Mouse (Mus musculus) layer of hippocampus, adult 9-10 months (tissue): ENCODE data around the gene Mki67.

Experiments used
- DNase-seq: peaks from one replicate; pipeline ENCODE4 v3.0.0; 2022; ENCODE audit warnings: low spot score

The Mki67 gene

DNA sequence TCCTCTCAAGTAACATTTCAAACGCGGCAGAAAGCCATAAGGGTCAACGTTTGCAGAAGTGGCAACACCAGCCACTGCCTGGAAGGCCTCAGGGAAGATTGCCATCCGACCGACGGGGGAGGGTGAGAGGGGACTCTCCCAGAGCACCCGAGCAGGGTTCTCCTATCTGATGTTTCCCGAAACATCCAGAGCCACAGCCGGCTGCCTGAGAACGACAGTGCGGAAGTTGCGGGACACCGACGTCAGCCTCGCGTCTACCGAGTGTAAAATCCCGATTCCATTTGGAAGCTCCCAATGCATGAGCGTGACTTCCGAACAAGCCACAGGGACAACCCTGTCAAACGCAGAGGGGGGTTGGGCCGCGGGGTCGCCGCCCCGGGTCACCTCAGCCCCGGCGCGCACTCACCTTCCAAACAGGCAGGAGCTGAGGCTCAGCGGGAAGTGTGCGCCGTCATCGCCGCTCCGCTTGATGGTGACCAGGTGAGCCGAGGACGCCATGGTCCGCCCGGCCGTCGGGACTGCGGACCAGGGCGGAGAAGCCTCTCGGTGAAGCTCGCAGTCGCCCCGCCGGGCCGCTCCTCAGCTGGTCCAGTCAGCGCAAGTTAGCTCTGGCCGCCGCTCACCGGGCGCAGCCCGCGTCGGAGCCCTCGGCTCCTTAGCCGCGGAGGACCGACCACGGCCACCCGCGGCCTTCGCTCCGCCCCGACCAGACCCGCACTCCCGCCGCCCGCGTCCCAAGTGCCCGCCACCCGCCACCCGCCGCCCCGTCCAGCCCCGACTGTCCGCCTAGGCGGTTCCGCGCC is at the start of gene Mki67:
Gene Mki67, minus strand, starts transcription at position 720 of the 803 bp plus-strand sequence.
- DNase-seq, result no peak

DNA sequence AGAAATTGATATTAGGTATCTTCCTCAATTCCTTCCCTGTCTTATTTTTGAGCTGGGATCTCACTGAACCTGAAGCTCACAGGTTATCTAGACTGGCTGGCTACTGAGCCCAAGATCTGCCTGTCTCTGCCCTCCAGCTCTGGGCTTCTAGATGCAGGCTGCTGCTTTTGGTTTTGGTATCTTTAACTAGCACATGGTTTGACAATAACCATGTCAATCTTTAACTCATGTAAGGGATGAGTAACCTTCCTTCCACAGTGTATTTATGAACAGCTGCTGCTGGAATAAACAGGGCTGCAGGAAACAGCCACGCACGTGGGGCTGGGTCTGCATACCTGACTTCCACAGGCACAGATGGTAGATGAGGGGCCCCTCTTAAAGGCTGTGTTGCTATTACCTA is 47.1 kb upstream of the Mki67 start:
- DNase-seq, result no peak

DNA sequence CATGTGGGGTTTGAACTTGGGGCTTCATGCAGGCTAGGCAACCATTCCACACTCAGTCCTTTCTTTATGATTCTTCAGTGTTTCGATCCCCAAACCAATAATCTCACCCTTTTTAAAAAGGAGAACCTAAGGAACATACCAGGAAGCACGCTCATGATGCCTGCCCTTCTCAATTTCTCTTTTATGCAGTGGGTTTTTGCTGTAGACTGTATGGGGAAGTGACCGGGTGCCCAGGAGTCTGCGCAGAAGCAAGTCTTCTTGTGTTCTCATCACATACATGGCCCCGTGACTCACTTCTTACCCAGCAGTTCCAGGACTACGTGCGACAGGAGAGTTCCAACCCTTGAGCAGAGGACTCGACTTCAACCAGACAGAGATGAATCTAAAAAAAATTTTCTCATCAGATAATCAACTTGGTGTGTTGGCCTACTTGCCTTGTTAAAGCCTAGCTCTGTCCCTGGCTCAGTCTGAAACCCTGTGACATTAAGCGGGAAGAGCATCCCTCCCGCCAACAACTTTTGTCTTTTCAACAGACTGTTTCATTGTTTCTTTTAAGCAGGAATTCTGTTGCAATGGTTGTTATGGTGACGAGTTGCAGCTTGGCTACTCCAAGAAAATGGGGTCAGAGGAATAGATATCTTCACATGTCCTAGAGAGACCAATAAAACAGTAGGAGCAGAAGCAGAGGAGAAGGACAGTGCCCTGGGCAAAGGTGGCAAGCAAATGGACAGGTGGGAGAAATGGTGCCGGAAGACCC is 42.8 kb upstream of the Mki67 start:
- no peak for DNase-seq

DNA sequence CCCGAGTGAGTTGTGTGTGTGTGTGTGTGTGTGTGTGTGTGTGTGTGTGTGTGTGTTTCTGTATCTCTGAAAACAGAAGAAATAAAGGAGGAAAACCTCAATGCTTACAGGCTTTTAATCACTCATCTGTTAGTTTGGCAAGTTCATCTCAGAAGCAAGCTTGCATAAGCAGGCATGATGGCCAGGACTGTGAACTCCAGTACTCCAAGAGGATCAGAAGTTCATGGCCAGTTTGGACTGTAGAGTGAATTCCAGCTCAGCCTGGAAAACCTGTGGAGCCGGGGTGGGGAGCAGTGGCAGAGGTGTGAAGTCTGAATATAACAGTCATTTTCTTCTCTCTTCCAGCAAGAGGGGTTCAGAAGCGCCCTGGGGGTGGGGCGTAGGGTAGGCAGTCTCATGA is 42.0 kb upstream of the Mki67 start:
- DNase-seq, result no peak

DNA sequence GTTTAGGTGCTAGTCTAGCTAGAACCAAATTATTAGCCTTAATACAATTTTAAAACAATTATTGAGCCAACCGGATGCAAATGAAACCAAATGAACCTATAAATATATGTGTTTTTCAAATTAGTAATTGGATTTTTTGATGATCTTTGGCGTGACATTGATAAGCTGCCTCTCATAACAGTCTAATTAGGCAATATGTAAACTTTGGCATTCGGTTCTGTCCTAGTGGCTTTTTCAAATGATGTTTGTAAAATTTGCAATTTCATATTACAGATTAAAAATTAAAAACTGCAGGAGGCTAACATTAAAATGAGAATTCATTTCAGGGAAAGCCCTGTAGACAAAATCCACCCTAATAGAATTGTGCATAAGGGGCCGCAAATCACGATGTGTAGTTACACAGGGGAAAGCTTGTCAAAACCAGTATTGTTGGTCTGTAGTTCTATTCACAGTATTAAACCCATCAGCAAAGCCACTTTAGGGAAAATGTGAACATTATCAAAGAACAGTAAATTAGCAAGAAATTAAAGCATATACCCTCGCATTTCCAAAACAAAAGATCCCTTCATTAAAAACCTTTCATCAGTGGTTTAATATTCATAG is 40.9 kb upstream of the Mki67 start:
- DNase-seq, result no peak

DNA sequence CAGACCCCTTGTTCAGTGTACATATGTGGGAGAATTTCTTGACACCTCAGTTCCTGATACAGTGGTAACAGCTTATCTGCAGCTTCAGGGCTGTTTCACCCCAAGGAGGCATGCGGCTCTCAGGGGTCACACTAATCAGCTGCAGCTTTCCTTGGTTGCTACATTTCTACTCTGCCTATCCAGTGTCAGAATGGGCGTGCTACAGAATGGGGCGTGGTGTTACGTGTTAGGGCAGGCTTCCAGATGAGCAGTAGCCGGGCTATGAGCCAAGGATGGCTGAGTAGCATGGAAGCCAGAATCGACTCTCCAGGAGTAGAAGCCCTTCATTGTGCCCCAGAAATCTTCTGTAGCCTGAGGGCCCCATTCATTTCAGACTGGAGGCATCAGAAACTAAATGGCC is 32.8 kb upstream of the Mki67 start:
- no peak for DNase-seq

DNA sequence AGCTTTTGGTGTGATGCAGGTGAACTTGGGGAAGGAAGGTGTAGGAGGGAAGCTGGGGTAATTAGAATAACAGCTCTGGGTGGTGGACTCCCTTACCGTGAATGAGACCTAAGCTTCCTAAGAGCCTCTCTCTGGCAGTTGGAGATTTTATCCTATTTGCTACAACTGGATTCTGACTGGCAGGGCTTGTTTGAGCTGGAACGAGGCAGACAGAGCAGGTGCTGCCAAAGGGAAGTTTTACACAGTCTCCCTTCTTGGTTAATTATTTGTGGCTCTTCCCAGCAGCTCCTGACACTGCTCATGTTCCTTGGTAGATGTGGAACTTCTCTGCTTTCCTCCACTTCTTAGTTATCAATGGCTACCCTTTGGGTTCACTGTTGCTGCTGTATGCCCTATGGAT is 30.9 kb upstream of the Mki67 start:
- no peak for DNase-seq

DNA sequence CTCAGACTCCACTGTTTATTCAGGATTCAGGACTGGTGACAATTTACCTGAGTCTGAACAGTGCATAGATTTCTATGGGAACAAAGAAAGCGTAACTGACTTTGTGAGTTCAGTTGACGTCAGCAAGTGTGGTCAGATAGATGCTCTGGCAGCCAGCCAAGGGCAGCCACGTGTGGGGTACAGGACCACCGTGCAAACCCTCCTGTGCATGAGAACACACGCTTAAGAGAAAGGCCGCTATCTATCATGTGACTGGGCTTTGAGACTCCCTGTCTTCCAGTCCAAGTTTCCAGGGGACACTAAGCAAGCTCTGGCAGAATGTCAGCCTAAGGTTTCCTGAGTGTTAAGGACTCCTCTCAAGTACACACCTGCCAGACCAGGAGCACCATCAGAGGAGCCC is 30.4 kb upstream of the Mki67 start:
- DNase-seq, result no peak

DNA sequence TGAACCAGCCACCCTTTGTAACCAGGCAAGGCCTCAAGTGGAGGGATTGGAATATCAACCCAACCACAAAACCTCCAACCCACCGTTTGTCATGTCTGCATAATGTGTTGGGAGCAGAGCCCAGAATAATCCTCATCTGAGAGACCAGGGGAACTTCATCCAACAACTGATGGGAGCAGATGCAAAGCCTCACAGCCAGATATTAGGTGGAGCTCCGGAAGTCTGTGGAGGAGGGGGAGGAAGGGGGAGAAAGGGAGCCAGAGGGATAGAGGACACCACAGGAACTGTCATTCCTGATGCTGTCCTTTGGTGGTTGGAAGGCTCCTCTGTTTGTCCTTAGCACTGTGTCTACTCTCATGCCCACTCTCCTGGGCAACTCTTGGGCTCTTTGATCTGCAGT is 28.9 kb upstream of the Mki67 start:
- DNase-seq, result no peak

DNA sequence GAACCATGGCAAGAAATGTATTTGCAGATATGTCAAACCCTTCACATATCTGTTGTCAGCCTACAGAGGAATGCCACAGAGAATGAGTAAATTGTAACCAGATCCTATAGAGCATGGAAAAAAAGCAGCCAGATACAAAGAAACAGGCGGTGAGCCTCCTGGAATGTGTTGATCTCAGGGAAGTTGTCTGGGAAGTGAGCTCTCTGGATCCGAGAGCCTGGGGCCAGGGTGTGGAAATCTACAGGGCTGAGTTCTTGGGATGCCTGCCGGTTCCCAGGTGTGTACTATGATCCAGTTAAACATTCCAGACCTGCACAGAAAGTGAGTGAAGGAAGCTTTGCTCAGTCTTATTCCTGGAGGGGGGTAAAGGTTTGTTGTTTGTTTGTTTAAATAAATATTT is 24.3 kb upstream of the Mki67 start:
- no peak for DNase-seq

DNA sequence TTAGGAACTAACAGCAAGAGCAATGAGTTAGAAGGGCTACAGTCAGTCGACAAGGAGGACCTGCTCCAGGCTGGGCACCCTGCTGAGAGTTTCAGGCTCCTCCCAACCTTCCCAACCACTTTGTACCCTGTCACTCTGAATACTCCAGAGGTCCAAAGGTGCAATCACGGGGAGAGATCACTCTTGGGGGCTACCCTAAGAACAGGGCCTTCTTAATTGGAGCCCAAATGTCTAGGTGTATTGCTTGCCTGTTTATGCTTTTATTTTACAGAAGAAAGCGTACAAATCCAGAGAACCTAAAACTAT is 20.4 kb upstream of the Mki67 start:
- no peak for DNase-seq

DNA sequence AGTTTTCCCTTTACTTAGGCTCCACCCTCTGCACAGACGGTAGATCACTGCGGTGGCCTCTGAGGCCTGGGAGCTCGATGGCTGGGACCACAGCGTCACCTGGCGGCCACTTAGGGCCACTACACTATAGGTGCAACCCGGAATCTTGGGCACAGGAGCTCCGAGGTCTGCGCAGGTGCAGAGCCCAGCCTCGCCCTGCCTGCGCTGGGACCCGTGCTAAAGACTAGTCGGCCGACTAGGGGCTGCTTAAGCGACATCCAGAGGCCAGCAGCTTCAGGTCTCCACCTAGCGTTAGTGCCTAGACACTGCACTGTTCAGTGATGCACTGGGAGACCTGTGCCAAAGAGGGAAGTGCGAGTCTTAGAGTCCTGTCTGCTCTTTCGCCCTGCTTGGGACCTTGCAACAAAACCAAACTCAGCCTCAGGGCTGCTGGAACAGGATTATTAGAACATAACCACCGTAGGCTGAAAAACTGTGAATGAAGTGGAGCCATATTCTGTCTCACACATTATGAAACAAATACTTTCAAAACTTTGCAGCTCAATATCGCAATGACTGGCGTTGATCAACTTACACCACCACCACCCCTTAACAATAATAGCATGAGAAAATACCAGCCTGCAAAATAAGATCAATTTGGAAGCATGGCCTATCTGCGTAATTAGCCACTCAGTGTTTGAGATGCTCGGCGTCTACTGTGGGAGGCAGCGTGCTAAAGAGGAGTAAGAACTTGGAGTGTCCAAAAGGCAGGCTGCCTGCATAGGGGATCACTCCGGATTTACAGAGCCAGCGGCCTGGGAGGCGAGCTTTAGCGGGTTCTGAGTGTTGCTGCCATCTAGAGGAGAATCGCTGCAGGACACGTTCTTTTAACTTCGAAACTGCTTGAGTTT is 19.8 kb upstream of the Mki67 start:
- DNase-seq, result peak; percentile 75

DNA sequence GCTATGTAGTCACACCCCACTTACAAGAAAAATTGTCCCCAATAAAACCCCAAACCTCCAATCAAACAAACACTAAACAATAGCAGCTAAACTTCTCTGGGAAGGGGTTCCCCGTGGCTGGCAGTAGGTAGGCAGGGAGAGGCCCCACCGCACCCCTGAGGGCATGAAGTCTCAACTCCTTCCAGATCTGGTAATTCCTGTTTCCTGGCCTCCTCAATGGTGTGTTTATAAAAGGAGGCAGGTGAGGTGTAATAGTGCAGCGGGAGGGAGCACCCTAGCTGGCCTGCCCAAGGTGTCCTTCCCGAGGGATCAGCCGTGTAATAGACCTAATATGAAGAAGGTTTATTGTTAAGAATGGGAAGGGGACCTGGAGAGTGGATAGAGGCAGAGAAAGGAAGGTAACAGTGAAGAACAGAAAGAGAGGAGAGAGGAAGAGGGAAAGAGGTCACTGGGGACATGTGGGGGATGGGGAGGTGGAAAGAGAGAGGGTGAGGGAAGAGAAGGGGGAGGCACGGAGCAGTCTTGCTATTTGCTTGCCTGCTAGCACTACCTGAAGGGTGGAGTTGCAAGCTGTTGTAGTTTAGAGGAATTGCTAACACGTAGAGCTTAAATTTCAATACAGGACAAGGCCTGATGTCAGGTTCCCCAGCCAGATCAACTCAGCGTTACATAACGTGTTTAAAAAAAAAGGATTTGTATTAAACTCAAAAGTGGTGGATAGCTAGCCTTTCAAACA is 18.9 kb upstream of the Mki67 start:
- DNase-seq, result no peak

DNA sequence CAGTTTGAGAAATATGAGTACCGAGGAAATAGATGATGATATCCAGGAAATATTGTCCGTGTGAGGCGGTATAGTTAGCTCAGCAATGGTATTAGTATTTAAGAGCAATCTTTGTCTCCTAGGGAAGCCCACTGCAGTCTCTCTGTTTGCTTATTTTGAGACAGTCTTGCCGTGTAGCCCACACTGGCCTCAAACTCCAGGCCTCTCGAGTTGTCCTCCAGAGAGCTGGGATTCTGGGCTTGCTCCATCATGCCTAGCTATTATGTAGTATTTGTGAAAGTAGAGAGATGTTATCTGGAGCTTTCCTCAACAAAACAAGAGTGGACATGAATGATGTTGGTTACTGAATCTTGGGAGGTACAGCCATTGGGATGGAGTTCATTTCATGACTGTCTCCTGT is 18.2 kb upstream of the Mki67 start:
- DNase-seq, result no peak

DNA sequence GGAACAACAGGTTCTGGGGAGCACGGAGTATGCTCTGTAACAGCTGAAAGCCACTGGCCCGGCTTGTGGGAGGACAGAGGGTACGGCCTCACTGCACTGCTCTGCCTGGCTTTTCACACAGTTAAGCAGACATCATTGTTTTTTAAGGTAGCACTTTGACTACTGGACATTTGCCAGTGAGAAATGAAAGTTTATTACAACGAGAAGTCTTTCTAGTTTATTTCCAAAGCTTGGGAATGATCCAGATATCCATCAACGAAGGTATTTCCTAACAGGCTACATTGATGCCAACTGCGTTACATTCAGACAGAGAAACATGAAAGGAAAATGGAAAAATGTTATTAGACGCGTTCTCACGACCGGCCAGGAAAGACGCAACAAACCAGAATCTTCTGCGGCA is 11.9 kb upstream of the Mki67 start:
- DNase-seq, result no peak

DNA sequence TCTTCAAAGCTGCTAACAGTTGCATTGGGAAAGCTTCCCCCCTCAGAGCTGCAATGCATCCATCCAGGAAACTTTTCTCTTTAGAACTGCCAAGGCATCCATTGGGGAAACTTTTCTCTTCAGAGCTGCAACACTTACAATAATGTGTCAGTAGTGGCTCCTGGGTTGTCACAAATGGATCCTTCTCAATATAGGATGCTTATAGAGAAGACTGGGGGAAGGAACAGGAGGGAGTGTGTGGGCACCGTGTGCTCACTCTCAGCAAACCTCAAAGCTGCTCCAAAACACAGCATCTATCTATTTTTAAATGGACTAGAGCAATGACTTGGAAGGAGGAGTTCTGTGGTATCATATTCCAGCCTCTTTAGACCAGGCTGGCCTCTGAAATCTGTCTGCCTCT is 10.5 kb upstream of the Mki67 start:
- DNase-seq, result no peak

DNA sequence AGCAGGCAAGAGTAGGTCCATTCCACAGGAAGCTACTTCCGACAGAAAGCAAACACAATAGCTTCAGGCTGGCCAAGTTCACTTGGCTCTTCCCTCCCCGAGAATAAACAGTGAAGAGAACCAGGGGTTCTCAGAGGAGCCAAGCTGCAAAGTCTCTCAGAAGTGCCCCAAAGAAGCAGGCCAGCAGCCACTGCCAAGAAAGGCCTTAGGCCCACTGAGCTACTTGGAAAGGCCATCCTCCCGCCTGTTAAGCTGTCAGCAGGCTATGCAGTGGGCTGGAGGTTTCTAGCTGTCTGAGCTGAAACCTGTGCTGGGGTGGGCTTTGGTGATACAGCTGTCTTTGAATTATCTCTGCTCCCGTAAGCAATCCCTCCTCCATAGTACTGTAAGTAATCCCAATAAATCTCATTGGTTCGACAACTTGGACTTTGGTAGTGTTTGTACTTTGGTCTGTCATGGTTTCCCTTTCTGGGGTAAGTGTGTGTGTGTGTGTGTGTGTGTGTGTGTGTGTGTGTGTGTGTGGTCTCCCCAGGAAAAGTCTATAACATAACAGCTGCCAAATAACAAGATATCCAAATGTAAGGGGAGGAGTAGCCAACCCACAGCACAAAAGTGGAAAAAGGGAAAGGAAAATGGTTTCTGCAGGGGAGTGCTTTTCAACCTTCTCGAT is 7.6 kb upstream of the Mki67 start:
- DNase-seq, result no peak

DNA sequence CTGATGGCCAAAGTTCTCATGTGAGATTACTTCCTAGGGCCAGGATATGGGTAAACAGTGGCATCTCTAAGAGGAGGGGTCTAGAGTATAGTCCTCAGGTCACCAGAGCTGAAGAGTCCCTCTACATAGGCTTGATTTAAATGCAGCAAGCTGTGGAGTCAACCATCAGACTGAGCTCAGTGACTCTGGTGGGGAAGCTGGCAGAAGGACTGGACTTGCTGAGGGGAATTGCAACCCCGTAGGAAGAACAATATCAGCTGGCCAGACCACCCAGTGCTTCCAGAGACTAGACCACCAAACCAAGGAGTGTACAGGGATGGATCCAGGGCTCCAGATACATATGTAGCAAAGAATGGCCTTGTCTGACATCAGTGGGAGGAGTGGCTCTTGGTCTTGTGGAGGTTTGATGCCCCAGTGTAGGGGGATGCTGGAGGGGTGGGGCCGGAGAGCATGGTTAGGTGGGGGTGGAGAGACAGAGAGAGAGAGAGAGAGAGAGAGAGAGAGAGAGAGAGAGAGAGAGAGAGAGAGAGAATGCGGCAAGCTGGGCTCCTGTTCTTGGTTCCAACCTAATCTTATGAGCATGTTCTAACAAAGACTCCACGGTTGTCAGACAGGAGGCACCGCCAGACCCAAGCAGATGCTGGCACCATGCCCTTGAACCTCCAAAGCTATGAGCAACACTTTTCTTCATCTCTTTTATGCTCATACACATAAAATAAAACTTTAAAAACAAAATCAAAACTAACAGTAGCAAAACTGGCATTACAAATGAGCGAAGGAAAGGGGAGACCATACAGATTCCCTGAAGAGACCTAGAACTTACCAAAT is 6.1 kb upstream of the Mki67 start:
- DNase-seq, result no peak

DNA sequence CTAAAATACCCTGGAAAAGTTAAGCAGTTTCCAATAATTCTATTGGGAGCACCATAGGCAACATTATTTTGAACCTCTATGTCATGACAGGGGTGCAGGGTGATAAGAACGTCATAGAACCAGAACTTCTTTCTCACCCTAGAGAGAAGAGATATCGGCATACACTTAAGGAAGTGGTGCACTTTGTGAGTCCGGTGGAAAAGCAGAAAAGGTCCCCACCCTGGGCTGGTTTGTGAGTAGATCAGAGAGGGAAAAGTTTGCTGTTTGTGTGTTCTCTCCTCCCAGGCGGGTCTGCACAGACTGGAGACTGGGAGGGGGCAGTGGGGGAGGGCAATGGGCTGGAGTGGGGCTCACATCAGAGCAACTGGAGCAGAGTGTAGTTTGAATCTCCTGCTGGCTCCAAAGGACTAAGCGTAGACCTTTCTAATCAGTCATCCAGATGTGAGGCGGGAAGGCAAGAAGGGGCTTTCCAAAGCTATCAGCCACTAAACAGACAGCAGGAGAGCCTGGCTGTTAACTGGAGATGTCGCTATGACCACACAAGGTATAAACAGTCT is 5.4 kb upstream of the Mki67 start:
- no peak for DNase-seq

DNA sequence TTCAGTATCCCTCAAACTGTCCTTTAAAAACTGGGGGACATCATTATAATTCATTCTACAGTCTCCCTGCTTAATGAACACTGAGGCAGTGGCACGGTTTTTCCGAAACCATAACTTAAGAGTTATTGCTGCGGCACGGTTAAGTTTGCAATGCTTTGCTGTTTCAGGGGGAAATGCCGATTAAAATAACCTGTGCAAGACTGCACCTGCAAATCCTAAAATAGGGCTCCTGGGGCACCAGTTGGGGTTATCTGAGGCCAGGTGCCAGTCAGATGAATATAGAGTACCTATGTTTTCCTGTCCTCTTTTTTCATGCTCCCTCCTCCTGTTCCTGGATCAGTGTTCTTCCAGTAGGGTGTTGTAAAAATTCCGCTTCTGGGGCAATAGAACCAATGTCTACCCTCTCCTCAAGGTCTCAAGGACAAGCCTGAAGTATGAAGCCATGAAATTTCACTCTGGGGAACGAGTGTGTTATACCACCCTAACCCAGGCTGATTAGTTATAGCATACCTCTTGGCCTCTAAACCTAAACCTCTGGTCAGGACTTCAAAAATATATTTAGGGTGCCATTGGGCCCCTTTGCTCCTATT is 902 bp upstream of the Mki67 start:
- no peak for DNase-seq
